Mouse (Mus musculus) midbrain, embryonic 13.5 days (tissue): ENCODE data around the gene Ago3. TPM values are rescaled to one million over a fixed set of nuclear protein-coding genes. Genes with fewer than 3 reads are reported as not detected.

Source experiments
- ATAC-seq: fragments of 200-750 bp; cut with Nextera tagmentation; 2 replicates; pipeline ENCODE4 v1.8.0; 2017; ENCODE audit warnings: mild to moderate bottlenecking, moderate TSS enrichment, moderate library complexity
- H3K27ac ChIP-seq: fragments of 300-500 bp; sonication (generic); 2 replicates; pipeline ENCODE4 v1.5.1; 2015; ENCODE audit warnings: inconsistent platforms, mild to moderate bottlenecking, moderate library complexity
- H3K27me3 ChIP-seq: fragments of 300-500 bp; sonication (generic); 2 replicates; pipeline ENCODE4 v1.6.1; 2015; ENCODE audit warnings: mild to moderate bottlenecking, inconsistent platforms
- H3K36me3 ChIP-seq: fragments of 300-500 bp; sonication (generic); 2 replicates; pipeline ENCODE4 v1.6.1; 2015; ENCODE audit warnings: mild to moderate bottlenecking, inconsistent platforms
- H3K4me1 ChIP-seq: fragments of 300-500 bp; sonication (generic); replicated peaks from 2 replicates; pipeline ENCODE4 v1.6.1; 2015; ENCODE audit warnings: inconsistent platforms
- H3K4me2 ChIP-seq: fragments of 300-500 bp; sonication (generic); replicated peaks from 2 replicates; pipeline ENCODE4 v1.6.1; 2015; ENCODE audit warnings: moderate library complexity, mild to moderate bottlenecking, inconsistent platforms
- H3K4me3 ChIP-seq: fragments of 300-500 bp; sonication (generic); replicated peaks from 2 replicates; pipeline ENCODE4 v1.5.1; 2015; ENCODE audit warnings: mild to moderate bottlenecking, inconsistent platforms
- H3K9ac ChIP-seq: fragments of 300-500 bp; sonication (generic); replicated peaks from 2 replicates; pipeline ENCODE4 v1.6.1; 2015; ENCODE audit warnings: mild to moderate bottlenecking, inconsistent platforms
- H3K9me3 ChIP-seq: fragments of 300-500 bp; sonication (generic); 2 replicates; pipeline ENCODE4 v1.6.1; 2016; ENCODE audit warnings: mild to moderate bottlenecking, inconsistent platforms
- WGBS: fragments of 180-500 bp; shearing (Covaris S2); methylation state at CpG from one replicate; pipeline ENCODE4 v1.1.7; 2015; 5-methylcytosine and 5-hydroxymethylcytosine counted together
- polyA plus RNA-seq: library from polyadenylated mRNA; unstranded; fragments of >200 nt; fragmentation: Nextera tagmentation; extraction: Ambion mirVana; gene quantifications from 2 replicates; pipeline ENCODE4 v1.2.1, GENCODE M21; 2015

Gene Ago3
- polyA plus RNA-seq, 1 experiment from 2014 or later, result 18.4 TPM

GRCm38 (mm10) chr4:126412526-126412925 lies 16.8 kb downstream of the Ago3 start:
- H3K9ac ChIP-seq, result no peak overlapping the region
- H3K9me3 ChIP-seq, result no peaks in the 10 kb centered on the region

GRCm38 (mm10) chr4:126371497-126371896 lies 57.9 kb downstream of the Ago3 start:
- WGBS, result 95% methylated on average over 9 of the region's 9 CpGs
- Histone ChIP-seq H3K4me3 (no peak overlapping the region), H3K9ac (no peak overlapping the region), H3K4me1 (no peaks in the 10 kb centered on the region), H3K36me3 (peaks cover 30% of the 10 kb centered on the region), H3K4me2 (no peak overlapping the region), H3K9me3 (no peaks in the 10 kb centered on the region), H3K27ac (no peak overlapping the region), H3K27me3 (no peaks in the 10 kb centered on the region)
- no peak for ATAC-seq

More at GRCm38 (mm10) chr4:126412526-126412925, 16.8 kb downstream of the Ago3 start:
- Histone ChIP-seq H3K27ac (no peak overlapping the region), H3K4me3 (no peak overlapping the region), H3K4me1 (no peaks in the 10 kb centered on the region), H3K27me3 (no peaks in the 10 kb centered on the region), H3K4me2 (no peak overlapping the region), H3K36me3 (0 out of 2 replicates have a peak, but pooled peaks cover 5% of the 10 kb centered on the region)
- no peak for ATAC-seq
- 98% methylated on average over 3 of the region's 3 CpGs for WGBS

GRCm38 (mm10) chr4:126360069-126360468 lies 69.3 kb downstream of the Ago3 start:
- no peak overlapping the region for H3K4me2 ChIP-seq
- ATAC-seq, result no peak
- no peak overlapping the region for H3K27ac ChIP-seq
- no peak overlapping the region for H3K9ac ChIP-seq
- H3K27me3 ChIP-seq, result no peaks in the 10 kb centered on the region
- WGBS, result 98% methylated on average over 1 of the region's 1 CpGs
- peaks cover 56% of the 10 kb centered on the region for H3K36me3 ChIP-seq
- no peaks in the 10 kb centered on the region for H3K9me3 ChIP-seq
- H3K4me1 ChIP-seq, result no peaks in the 10 kb centered on the region
- H3K4me3 ChIP-seq, result no peak overlapping the region

GRCm38 (mm10) chr4:126343451-126343850 lies 85.9 kb downstream of the Ago3 start:
- H3K9me3 ChIP-seq, result no peaks in the 10 kb centered on the region
- no peak for ATAC-seq
- no peak overlapping the region for H3K9ac ChIP-seq
- no peak overlapping the region for H3K4me2 ChIP-seq
- no peak overlapping the region for H3K27ac ChIP-seq
- H3K4me1 ChIP-seq, result no peaks in the 10 kb centered on the region
- no peaks in the 10 kb centered on the region for H3K27me3 ChIP-seq
- no peak overlapping the region for H3K4me3 ChIP-seq
- peaks cover 29% of the 10 kb centered on the region for H3K36me3 ChIP-seq
- WGBS, result 81% methylated on average over 4 of the region's 4 CpGs

GRCm38 (mm10) chr4:126339461-126339860 lies 89.9 kb downstream of the Ago3 start:
- WGBS, result 50% methylated on average over 4 of the region's 4 CpGs
- Histone ChIP-seq H3K9ac (no peak overlapping the region), H3K36me3 (peaks cover 5% of the 10 kb centered on the region; the same call in 1 of the 2 replicates), H3K4me2 (no peak overlapping the region), H3K4me1 (no peaks in the 10 kb centered on the region), H3K4me3 (no peak overlapping the region), H3K9me3 (no peaks in the 10 kb centered on the region), H3K27me3 (no peaks in the 10 kb centered on the region), H3K27ac (no peak overlapping the region)
- no peak for ATAC-seq

- 55% methylated on average over 3 of the region's 3 CpGs for WGBS
- no peak for ATAC-seq
- H3K4me3 ChIP-seq, result no peak overlapping the region
Observed at GRCm38 (mm10) chr4:126332358-126332757, 97.0 kb downstream of the Ago3 start.

GRCm38 (mm10) chr4:126331751-126332150 lies 97.6 kb downstream of the Ago3 start:
- 88% methylated on average over 1 of the region's 1 CpGs for WGBS
- no peak for ATAC-seq
- no peak overlapping the region for H3K27ac ChIP-seq

More at GRCm38 (mm10) chr4:126332358-126332757, 97.0 kb downstream of the Ago3 start:
- no peak overlapping the region for H3K9ac ChIP-seq
- no peaks in the 10 kb centered on the region for H3K4me1 ChIP-seq
- no peaks in the 10 kb centered on the region for H3K27me3 ChIP-seq
- no peaks in the 10 kb centered on the region for H3K36me3 ChIP-seq
- no peak overlapping the region for H3K27ac ChIP-seq
- H3K9me3 ChIP-seq, result no peaks in the 10 kb centered on the region
- H3K4me2 ChIP-seq, result no peak overlapping the region

GRCm38 (mm10) chr4:126330295-126330694 lies 99.1 kb downstream of the Ago3 start:
- Histone ChIP-seq H3K4me1 (peaks cover 3% of the 10 kb centered on the region; the same call in 1 of the 2 replicates), H3K4me3 (no peak overlapping the region), H3K27me3 (peaks cover 4% of the 10 kb centered on the region), H3K36me3 (no peaks in the 10 kb centered on the region), H3K9ac (no peak overlapping the region), H3K4me2 (no peak overlapping the region), H3K9me3 (no peaks in the 10 kb centered on the region), H3K27ac (no peak overlapping the region)
- WGBS, result 88% methylated on average over 4 of the region's 4 CpGs
- no peak for ATAC-seq

More at GRCm38 (mm10) chr4:126331751-126332150, 97.6 kb downstream of the Ago3 start:
- Histone ChIP-seq H3K4me1 (no peaks in the 10 kb centered on the region), H3K9ac (no peak overlapping the region), H3K27me3 (no peaks in the 10 kb centered on the region), H3K4me3 (no peak overlapping the region), H3K9me3 (no peaks in the 10 kb centered on the region), H3K4me2 (no peak overlapping the region), H3K36me3 (no peaks in the 10 kb centered on the region)

- no peak overlapping the region for H3K4me2 ChIP-seq
- H3K27me3 ChIP-seq, result peaks cover 20% of the 10 kb centered on the region
- WGBS, result 21% methylated on average over 6 of the region's 6 CpGs
- no peak overlapping the region for H3K9ac ChIP-seq
- H3K4me1 ChIP-seq, result peaks cover 5% of the 10 kb centered on the region; the same call in 1 of the 2 replicates
- ATAC-seq, result no peak
- H3K4me3 ChIP-seq, result no peak overlapping the region
- no peaks in the 10 kb centered on the region for H3K36me3 ChIP-seq
- H3K9me3 ChIP-seq, result no peaks in the 10 kb centered on the region
- no peak overlapping the region for H3K27ac ChIP-seq
Observed at GRCm38 (mm10) chr4:126326036-126326435, 103.3 kb downstream of the Ago3 start.

- H3K9ac ChIP-seq, result 0 out of 2 replicates have a peak within 1 kb of the TSS, but pooled peaks have one; percentile 1
Observed at GRCm38 (mm10) chr4:126325281-126325861, 104.0 kb downstream of the Ago3 start, which contains the start of gene Tekt2. Gene Tekt2 (minus strand): TSS chr4:126325688.

GRCm38 (mm10) chr4:126324861-126325260 lies 104.5 kb downstream of the Ago3 start:
- Histone ChIP-seq H3K36me3 (no peaks in the 10 kb centered on the region), H3K27ac (no peak overlapping the region), H3K4me1 (peaks cover 16% of the 10 kb centered on the region), H3K9me3 (no peaks in the 10 kb centered on the region), H3K9ac (no peak overlapping the region), H3K27me3 (peaks cover 20% of the 10 kb centered on the region), H3K4me2 (peak overlapping the region; percentile 5; the same call in 1 of the 2 replicates), H3K4me3 (no peak overlapping the region)
- no peak for ATAC-seq
- WGBS, result 19% methylated on average over 13 of the region's 13 CpGs

More at GRCm38 (mm10) chr4:126325281-126325861, 104.0 kb downstream of the Ago3 start, which contains the start of gene Tekt2:
- peaks cover 20% of the 10 kb centered on the region for H3K27me3 ChIP-seq
- H3K9me3 ChIP-seq, result no peaks in the 10 kb centered on the region
- peak within 1 kb of the TSS; percentile 5 for H3K4me2 ChIP-seq
- no peak for ATAC-seq
- WGBS, result 13% methylated on average over 23 of the region's 23 CpGs
- H3K4me3 ChIP-seq, result no peak within 1 kb of the TSS
- H3K36me3 ChIP-seq, result no peaks in the 10 kb centered on the region
- no peak within 1 kb of the TSS for H3K27ac ChIP-seq
- peaks cover 11% of the 10 kb centered on the region for H3K4me1 ChIP-seq

- H3K9me3 ChIP-seq, result no peaks in the 10 kb centered on the region
Observed at GRCm38 (mm10) chr4:126322646-126323045, 106.7 kb downstream of the Ago3 start.

More at GRCm38 (mm10) chr4:126322646-126323045, 106.7 kb downstream of the Ago3 start:
- 96% methylated on average over 13 of the region's 13 CpGs for WGBS
- Histone ChIP-seq H3K36me3 (peaks cover 12% of the 10 kb centered on the region), H3K27ac (no peak overlapping the region), H3K27me3 (peaks cover 20% of the 10 kb centered on the region), H3K4me2 (no peak overlapping the region), H3K4me3 (no peak overlapping the region), H3K9ac (no peak overlapping the region), H3K4me1 (peaks cover 19% of the 10 kb centered on the region)
- ATAC-seq, result no peak
